Mouse (Mus musculus) pancreas, adult 10 weeks (tissue): ENCODE results near the gene Zfp850. TPM values are rescaled to one million over a fixed set of nuclear protein-coding genes. Genes with fewer than 3 reads are reported as not detected.

ENCODE experiments used
- polyA plus RNA-seq: library from polyadenylated mRNA; stranded (reverse); fragments of 350-450 nt; fragmentation: Illumina TruSeq; extraction: RNeasy Lipid Tissue Mini Kit (QIAGEN cat#74804); gene quantifications from one replicate; pipeline ENCODE4 v1.2.3, GENCODE M21; 2015; ENCODE audit warnings: low read depth, low replicate concordance; ENCODE audit not compliant: insufficient read depth

Gene Zfp850
- 0.35 TPM for polyA plus RNA-seq

DNA sequence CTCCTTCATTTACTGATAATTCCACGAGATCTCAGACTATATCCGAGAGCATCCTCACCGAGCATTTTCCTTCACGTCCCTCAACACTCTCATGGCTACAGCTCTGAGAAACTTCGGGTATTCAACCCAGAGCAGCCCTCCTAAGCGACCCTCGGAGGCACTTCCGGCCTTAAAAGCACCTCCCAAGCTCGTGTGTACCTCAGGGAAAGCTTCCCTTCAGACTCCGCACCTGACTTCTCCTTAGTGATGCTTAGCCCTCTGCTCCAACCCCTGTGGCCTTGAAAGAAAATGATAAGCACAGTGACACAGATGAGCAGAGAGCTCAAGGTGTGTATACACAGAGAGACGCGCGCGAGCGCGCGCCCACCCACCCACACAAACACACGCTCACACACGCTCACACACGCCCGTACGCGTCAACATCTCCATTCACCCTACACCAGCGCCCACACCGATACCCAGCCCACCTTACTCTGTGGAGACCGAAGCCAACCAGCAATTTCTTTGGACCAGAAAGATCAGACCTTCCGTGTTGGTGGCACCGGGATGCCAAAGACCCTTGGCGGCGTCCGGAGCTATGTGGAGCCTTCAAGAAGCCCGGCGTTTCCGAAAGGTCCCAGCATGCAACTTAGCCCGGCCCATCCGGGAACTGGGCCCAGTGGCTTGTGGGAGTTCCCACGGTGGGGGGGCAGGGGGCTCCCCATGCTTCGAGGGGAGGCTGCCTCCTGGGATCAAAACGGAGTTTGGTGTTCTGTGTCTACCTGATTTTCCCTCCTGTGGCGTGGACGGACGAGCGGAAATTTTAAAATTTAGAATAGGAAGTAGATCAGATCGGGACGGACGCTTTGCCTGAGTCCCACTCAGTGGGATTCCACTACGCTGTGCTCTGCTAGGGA is at the start of gene Zfp850:
Gene Zfp850 (minus strand): TSS at position 567 of the 896 bp plus-strand sequence.

DNA sequence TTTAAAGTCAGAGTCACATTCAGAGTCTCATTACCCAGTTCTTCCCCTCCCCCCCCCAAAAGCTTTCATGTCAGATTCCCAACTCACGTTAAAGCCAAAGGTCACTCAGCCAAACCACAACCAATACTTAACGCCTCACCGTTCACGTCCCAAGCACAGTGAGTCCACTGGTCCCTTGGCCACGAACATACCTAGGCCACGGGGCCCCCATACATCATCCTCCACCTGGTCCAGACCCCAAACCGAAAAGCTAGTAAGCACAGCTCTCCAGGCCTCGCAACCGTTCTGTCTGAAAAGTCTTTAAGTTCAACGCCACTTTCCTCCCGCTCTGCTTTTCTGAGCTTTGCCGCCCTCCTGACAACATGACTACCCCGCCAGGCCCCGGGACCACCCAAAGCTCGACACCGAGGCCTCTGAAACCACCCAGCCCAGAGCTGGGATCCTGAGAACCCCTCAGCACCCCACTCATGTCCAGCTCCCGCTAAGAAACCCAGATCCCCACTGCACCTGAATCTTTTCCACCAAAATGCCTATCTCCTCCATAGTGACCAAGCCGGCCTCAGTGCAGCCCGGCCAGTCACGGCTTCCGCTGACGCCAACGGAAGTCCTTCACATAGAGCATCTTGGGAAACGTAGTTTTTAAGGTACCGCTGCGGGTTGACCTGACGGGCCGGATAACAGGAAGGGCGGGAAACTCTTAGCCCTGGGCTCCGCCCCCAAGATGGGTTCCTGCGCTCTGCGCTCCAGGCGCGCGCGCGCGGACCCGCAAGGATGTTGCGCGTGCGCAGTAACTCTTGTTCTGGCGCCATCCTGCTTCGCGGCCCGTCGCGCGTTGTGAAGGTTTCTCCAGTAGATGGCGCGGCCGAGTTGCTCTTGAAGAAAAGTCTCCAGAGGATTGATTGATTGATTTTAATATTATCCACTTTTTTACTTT is 35.8 kb upstream of the Zfp850 start, which contains the start of gene Psmc4:
Gene Psmc4 (minus strand): TSS at position 626 of the 934 bp plus-strand sequence.

DNA sequence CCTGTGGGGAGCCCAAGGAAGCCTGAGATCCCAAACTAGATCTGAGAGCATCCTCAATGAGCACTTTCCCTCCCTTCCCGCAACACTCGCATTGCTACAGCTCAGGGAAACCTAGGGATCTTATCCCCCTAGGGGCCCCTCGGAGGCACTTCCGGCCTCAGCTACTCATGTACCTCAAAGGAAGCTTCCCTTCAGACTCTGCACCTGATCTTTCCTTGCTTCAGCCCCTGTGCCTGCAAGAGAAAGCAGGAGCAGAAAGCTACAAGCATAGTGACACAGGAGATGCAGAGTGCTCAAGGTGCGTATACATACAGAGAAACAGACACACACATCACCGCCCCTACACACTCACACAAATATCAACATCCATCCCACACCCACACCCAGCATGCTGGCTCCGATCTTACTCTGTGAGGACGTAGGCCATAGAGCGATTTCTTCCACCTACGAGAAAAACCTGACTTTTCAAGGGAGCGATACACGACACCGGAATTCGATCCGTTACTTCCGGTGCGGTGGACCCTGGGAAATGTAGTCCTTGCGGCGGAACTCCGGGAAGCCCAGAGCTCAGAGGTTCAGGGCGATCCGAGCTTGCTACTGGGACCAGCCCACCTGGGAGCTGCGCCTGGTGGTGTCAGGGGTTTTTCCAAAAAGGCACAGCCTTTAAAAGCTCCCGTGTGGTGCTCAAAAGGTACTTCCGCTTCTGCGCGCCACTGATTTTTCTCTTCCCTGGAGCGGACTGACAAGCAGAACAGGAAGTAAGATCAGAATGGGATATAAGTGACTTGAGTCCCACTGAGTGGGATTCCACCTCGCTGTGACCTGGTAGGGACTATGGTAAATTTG is 35.0 kb downstream of the Zfp850 start, which contains the start of gene Zfp780b:
Gene Zfp780b (minus strand): TSS at position 489 of the 846 bp plus-strand sequence.

Other genes with a start within 250 kb of the Zfp850 start
- gene Zfp626, start 206.9 kb downstream of the Zfp850 start, polyA plus RNA-seq: 1.2 TPM
- 1.5 TPM for gene Zfp59, start 175.5 kb downstream of the Zfp850 start, polyA plus RNA-seq
- gene Zfp607a, start 156.6 kb downstream of the Zfp850 start, polyA plus RNA-seq: 1.6 TPM
- 2.9 TPM for gene Zfp974, start 84.7 kb downstream of the Zfp850 start, polyA plus RNA-seq
- gene Zfp780b, start 34.9 kb downstream of the Zfp850 start, polyA plus RNA-seq: 3.1 TPM
- gene Psmc4, start 36.0 kb upstream of the Zfp850 start, polyA plus RNA-seq: 35.1 TPM
- 0.37 TPM for gene Fcgbp, start 57.1 kb upstream of the Zfp850 start, polyA plus RNA-seq
- not detected for gene 9530053A07Rik, start 115.4 kb upstream of the Zfp850 start, polyA plus RNA-seq
- gene Fbl, start 155.6 kb upstream of the Zfp850 start, polyA plus RNA-seq: 22.7 TPM
- gene Dyrk1b, start 165.4 kb upstream of the Zfp850 start, polyA plus RNA-seq: 4.9 TPM